Mouse (Mus musculus) cerebellum, adult 2 months (tissue): ENCODE data around the gene Limd1. TPM values are rescaled to one million over a fixed set of nuclear protein-coding genes. Genes with fewer than 3 reads are reported as not detected.

Source experiments
- DNase-seq, 2 experiments: peaks; one replicate each; pipeline ENCODE4 v3.0.0; 2021
- H3K27ac ChIP-seq: fragments of 200-500 bp; 2 replicates; pipeline ENCODE4 v1.5.1; 2012; ENCODE audit warnings: low read length, control low read depth, inconsistent platforms; ENCODE audit not compliant: insufficient read depth
- H3K27me3 ChIP-seq: fragments of 200-500 bp; 2 replicates; pipeline ENCODE4 v1.6.1; 2012; ENCODE audit warnings: inconsistent platforms, mild to moderate bottlenecking, low read length, moderate library complexity; ENCODE audit not compliant: control insufficient read depth, insufficient read depth
- H3K4me1 ChIP-seq: fragments of 200-500 bp; 2 replicates; pipeline ENCODE4 v1.6.1; 2011; ENCODE audit warnings: low read length; ENCODE audit not compliant: control insufficient read depth, insufficient read depth
- H3K4me3 ChIP-seq: fragments of 200-500 bp; replicated peaks from 2 replicates; pipeline ENCODE3; 2011; ENCODE audit warnings: mild to moderate bottlenecking, low read depth, low read length, control low read depth; ENCODE audit not compliant: insufficient read depth
- CTCF ChIP-seq: fragments of 200-500 bp; IDR thresholded peaks from 2 replicates; pipeline ENCODE4 v1.5.1; 2011; ENCODE audit warnings: low read depth, mild to moderate bottlenecking, control low read depth, low read length, moderate library complexity, borderline replicate concordance; ENCODE audit not compliant: insufficient read depth
- POLR2A ChIP-seq: fragments of 200-500 bp; IDR thresholded peaks from 2 replicates; pipeline ENCODE4 v1.6.1; 2011; ENCODE audit warnings: low read length, control low read depth, borderline replicate concordance; ENCODE audit not compliant: insufficient read depth
- WGBS: fragments of 180-500 bp; shearing (Covaris S2); methylation state at CpG from one replicate; pipeline ENCODE4 v1.1.7; 2018; 5-methylcytosine and 5-hydroxymethylcytosine counted together
- polyA plus RNA-seq: library from polyadenylated mRNA; depleted of rRNA; stranded (reverse); fragments of >200 nt; gene quantifications from 2 replicates; pipeline ENCODE4 v1.2.3, GENCODE M21; 2012

Limd1 gene
- polyA plus RNA-seq, 1 experiment: 6.5 TPM

- no peak for TF ChIP-seq CTCF
- no peak for TF ChIP-seq POLR2A
- H3K27me3 ChIP-seq: no peaks in the 10 kb centered on the region
- WGBS: 85% methylated on average over 4 of the region's 4 CpGs
- no peak overlapping the region for H3K4me3 ChIP-seq
- no peak for DNase-seq
- H3K4me1 ChIP-seq: no peaks in the 10 kb centered on the region
- H3K27ac ChIP-seq: no peak overlapping the region
Measured at GRCm38 (mm10) chr9:123485561-123485960, 7.1 kb downstream of the Limd1 start.

- no peak for DNase-seq
- H3K4me3 ChIP-seq: no peak overlapping the region
- no peaks in the 10 kb centered on the region for H3K27me3 ChIP-seq
- H3K27ac ChIP-seq: no peak overlapping the region
- no peaks in the 10 kb centered on the region for H3K4me1 ChIP-seq
- TF ChIP-seq POLR2A (no peak), CTCF (no peak)
- 51% methylated on average over 3 of the region's 3 CpGs for WGBS
Measured at GRCm38 (mm10) chr9:123486635-123487034, 8.1 kb downstream of the Limd1 start.

GRCm38 (mm10) chr9:123489073-123489472 lies 10.6 kb downstream of the Limd1 start:
- H3K27ac ChIP-seq: no peak overlapping the region
- no peaks in the 10 kb centered on the region for H3K4me1 ChIP-seq
- no peak for DNase-seq
- H3K4me3 ChIP-seq: no peak overlapping the region
- 62% methylated on average over 2 of the region's 2 CpGs for WGBS
- no peak for TF ChIP-seq CTCF
- no peak for TF ChIP-seq POLR2A
- H3K27me3 ChIP-seq: no peaks in the 10 kb centered on the region

- WGBS: 55% methylated on average over 9 of the region's 9 CpGs
- no peak overlapping the region for H3K27ac ChIP-seq
- DNase-seq: no peak
- no peak for TF ChIP-seq CTCF
- no peak for TF ChIP-seq POLR2A
- H3K4me1 ChIP-seq: no peaks in the 10 kb centered on the region
- H3K27me3 ChIP-seq: no peaks in the 10 kb centered on the region
- H3K4me3 ChIP-seq: no peak overlapping the region
Measured at GRCm38 (mm10) chr9:123489727-123490343, 11.3 kb downstream of the Limd1 start.

- no peak for TF ChIP-seq POLR2A
- no peak for TF ChIP-seq CTCF
- Histone ChIP-seq H3K27me3 (no peaks in the 10 kb centered on the region), H3K4me1 (no peaks in the 10 kb centered on the region), H3K4me3 (no peak overlapping the region), H3K27ac (no peak overlapping the region)
- WGBS: 74% methylated on average over 5 of the region's 5 CpGs
- DNase-seq: no peak
Measured at GRCm38 (mm10) chr9:123490930-123491329, 12.4 kb downstream of the Limd1 start.

GRCm38 (mm10) chr9:123491917-123492585 lies 13.5 kb downstream of the Limd1 start:
- peak in 1 of 2 experiments; percentile 20 for DNase-seq
- H3K27ac ChIP-seq: no peak overlapping the region
- H3K4me3 ChIP-seq: no peak overlapping the region
- WGBS: 27% methylated on average over 9 of the region's 9 CpGs
- TF ChIP-seq CTCF (no peak), POLR2A (no peak)
- H3K4me1 ChIP-seq: no peaks in the 10 kb centered on the region
- no peaks in the 10 kb centered on the region for H3K27me3 ChIP-seq

DNA sequence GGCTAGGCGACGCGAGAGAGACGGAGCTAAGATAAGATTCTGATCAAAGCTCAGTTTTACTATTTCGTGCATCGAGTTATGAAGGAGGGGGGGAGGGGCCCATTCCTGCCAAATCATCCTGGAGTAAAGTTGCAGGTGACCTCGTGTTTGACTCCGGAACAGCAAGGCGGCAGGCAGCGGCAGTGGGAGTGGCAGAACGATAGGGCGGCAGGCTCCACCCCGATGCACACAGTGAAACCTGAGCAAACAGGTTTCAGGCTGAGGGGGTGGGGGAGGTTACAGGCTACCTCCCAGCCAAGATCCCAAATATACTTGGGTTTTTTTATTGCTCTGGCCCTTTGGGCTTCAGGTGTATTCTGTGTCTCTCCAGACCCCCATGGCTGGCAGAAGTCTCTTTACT lies 18.2 kb downstream of the Limd1 start:
- Histone ChIP-seq H3K4me3 (no peak overlapping the region), H3K27me3 (no peaks in the 10 kb centered on the region), H3K27ac (no peak overlapping the region), H3K4me1 (no peaks in the 10 kb centered on the region)
- no peak for TF ChIP-seq POLR2A
- TF ChIP-seq CTCF: no peak
- no peak for DNase-seq
- 41% methylated on average over 13 of the region's 13 CpGs for WGBS

DNA sequence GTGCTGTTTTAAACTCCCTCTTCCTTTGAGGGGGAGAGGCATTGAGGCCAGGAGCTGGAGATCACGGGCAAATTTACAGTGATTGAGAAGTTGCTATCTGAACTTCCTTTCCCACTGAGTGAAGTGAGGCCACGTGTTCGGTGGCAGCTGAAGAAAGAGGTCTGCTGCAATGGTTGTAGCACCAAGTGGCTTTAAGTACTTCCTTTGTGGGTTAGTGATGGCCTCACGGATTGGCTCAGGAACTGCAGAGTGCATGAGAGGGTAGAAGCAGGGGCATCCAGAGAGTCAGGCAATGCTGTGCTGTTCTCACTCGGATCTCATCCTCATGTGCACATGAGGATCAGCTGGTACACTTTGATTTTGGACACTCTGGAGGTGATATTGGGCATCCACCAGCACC lies 19.4 kb downstream of the Limd1 start:
- Histone ChIP-seq H3K27ac (no peak overlapping the region), H3K27me3 (no peaks in the 10 kb centered on the region), H3K4me1 (no peaks in the 10 kb centered on the region), H3K4me3 (no peak overlapping the region)
- TF ChIP-seq CTCF (no peak), POLR2A (no peak)
- DNase-seq: no peak
- WGBS: 85% methylated on average over 5 of the region's 5 CpGs
